Mouse (Mus musculus): ENCODE data around the gene Samd11. TPM values are rescaled to one million over a fixed set of nuclear protein-coding genes. Genes with fewer than 3 reads are reported as not detected.

The Samd11 gene
- polyA plus RNA-seq, 1 experiment from 2014 or later, result 37.0 TPM

Small RNA genes within 50 kb of the gene (microRNA-seq; reads per million reads assigned to microRNA genes)
- gene Mir7658, result 1.3 reads per million

Other genes starting within 250 kb of the Samd11 start
- gene Tnfrsf4, start 241.8 kb downstream of the Samd11 start, polyA plus RNA-seq (2015; fragmentation: Nextera tagmentation; extraction: Ambion mirVana), result 0.23 and 0.51 TPM in 2 replicates
- gene Tnfrsf18, start 229.5 kb downstream of the Samd11 start, polyA plus RNA-seq (2015; fragmentation: Nextera tagmentation; extraction: Ambion mirVana), result 0.66 and 0.73 TPM in 2 replicates
- 0.22 and 0.58 TPM in 2 replicates for gene Ttll10, start 196.2 kb downstream of the Samd11 start, polyA plus RNA-seq (2015; fragmentation: Nextera tagmentation; extraction: Ambion mirVana)
- gene 9430015G10Rik, start 145.7 kb downstream of the Samd11 start, polyA plus RNA-seq (2015; fragmentation: Nextera tagmentation; extraction: Ambion mirVana), result 10.5 and 12.3 TPM in 2 replicates
- 0.08 and 0.18 TPM in 2 replicates for gene Rnf223, start 125.1 kb downstream of the Samd11 start, polyA plus RNA-seq (2015; fragmentation: Nextera tagmentation; extraction: Ambion mirVana)
- 6.7 and 8.6 TPM in 2 replicates for gene Agrn, start 58.2 kb downstream of the Samd11 start, polyA plus RNA-seq (2015; fragmentation: Nextera tagmentation; extraction: Ambion mirVana)
- gene Isg15, start 54.8 kb downstream of the Samd11 start, polyA plus RNA-seq (2015; fragmentation: Nextera tagmentation; extraction: Ambion mirVana), result 9.8 and 13.4 TPM in 2 replicates
- gene AW011738, start 52.4 kb downstream of the Samd11 start, polyA plus RNA-seq (2015; fragmentation: Nextera tagmentation; extraction: Ambion mirVana), result 1.1 and 1.3 TPM in 2 replicates
- gene Perm1, start 39.8 kb downstream of the Samd11 start, polyA plus RNA-seq (2015; fragmentation: Nextera tagmentation; extraction: Ambion mirVana), result 0.20 and 0.32 TPM in 2 replicates
- gene Plekhn1, start 20.8 kb downstream of the Samd11 start, polyA plus RNA-seq (2015; fragmentation: Nextera tagmentation; extraction: Ambion mirVana), result 4.0 and 4.8 TPM in 2 replicates
- gene Noc2l, start 19.6 kb downstream of the Samd11 start, polyA plus RNA-seq (2015; fragmentation: Nextera tagmentation; extraction: Ambion mirVana), result 44.5 and 47.2 TPM in 2 replicates
- not detected in 2 replicates for gene Vmn2r-ps159, start 75.4 kb upstream of the Samd11 start, polyA plus RNA-seq (2015; fragmentation: Nextera tagmentation; extraction: Ambion mirVana)

All from liver, embryonic 15.5 days (tissue).